Mouse (Mus musculus) gastrocnemius, adult 2 months (tissue): ENCODE measurements around the gene Rbbp4. TPM values are rescaled to one million over a fixed set of nuclear protein-coding genes. Genes with fewer than 3 reads are reported as not detected.

Source experiments
- DNase-seq: peaks from one replicate; pipeline ENCODE4 v3.0.0; 2022
- H3K27ac ChIP-seq: fragments of 200-600 bp; 2 replicates; pipeline ENCODE4 v1.8.1; 2022; ENCODE audit warnings: mild to moderate bottlenecking
- H3K4me3 ChIP-seq: fragments of 200-600 bp; 2 replicates; pipeline ENCODE4 v1.8.1; 2022; ENCODE audit warnings: mild to moderate bottlenecking, moderate library complexity
- CTCF ChIP-seq: fragments of 200-600 bp; IDR thresholded peaks from 2 replicates; pipeline ENCODE4 v1.8.1; 2022; ENCODE audit warnings: antibody characterized with exemption, mild to moderate bottlenecking, moderate library complexity
- intact Hi-C: fragments of 180-260 bp; cut with DNase I; formaldehyde crosslinking; loops from one replicate; pipeline ENCODE4 v1.15.1; 2025
- total RNA-seq, 2 experiments: library from RNA; stranded (reverse); gene quantifications; 2 replicates each; pipeline ENCODE4 v1.2.3; 2021

The Rbbp4 gene
- total RNA-seq, 2 experiments from 2014 or later: 38.5 to 46.9 TPM

DNA sequence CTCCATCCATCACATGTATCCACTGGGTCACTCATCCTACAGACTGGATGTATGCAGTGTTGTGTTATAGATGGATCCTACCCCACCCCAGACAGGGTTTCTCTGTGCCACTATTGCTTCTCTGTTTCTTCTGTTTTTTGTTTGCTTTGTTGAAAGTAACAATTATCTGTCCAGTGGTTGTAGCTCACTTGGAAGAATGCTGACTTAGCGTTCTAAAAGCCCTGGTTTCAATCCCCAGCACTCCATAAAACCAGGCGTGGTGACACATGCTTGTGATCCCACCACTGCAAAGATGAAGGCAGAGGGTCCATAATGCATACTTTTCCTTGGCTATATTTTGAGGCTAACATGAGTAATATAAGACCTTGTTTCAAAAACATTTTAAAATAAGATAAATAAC, 7.5 kb upstream of the Rbbp4 start:
- Histone ChIP-seq H3K4me3 (no peak overlapping the region), H3K27ac (no peak overlapping the region)
- TF ChIP-seq CTCF: no peak
- intact Hi-C loops: no loop called here
- DNase-seq: no peak

DNA sequence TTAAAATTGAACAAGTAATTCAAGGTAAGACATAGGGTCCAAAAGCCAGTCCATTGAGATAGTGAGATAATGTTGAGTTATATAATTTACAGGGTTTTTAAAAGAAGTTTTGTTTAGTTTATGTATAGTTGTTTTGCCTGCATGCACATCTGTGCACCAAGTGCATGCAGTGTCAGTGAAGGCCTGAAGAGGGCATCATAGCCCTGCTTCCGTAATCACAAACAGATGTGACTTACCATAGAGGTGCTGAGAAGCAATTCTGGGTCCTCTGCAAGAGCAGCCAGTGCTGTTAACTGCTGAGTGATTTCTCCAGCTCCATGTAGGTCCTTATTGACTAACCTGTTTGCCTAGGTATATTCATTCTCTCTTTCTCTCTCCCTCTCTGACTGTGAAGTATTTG, 6.7 kb upstream of the Rbbp4 start:
- Histone ChIP-seq H3K27ac (no peak overlapping the region), H3K4me3 (no peak overlapping the region)
- no peak for DNase-seq
- peak; percentile 38; the same call in 1 of the 2 replicates for TF ChIP-seq CTCF
- intact Hi-C loops: no loop called here

DNA sequence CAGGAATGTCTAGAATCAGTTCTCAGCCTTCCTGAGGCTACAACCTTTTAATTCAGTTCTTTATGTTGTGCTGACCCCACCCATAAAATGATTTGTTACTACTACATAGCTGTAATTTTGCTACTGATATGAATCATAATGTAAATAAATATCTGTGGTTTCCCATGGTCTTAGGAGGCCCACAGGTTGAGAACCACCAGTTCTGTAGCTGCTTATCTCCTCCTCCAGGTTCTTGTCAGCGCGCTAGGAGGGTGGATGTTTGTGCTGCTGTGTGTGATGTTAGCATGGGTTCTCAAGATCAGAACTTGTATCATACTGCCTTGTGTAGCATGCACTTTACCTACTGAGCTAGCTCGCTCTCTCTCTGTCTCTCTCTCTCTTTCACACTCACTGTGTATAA, 4.6 kb upstream of the Rbbp4 start:
- DNase-seq: no peak
- no peak for TF ChIP-seq CTCF
- no peak overlapping the region for H3K27ac ChIP-seq
- H3K4me3 ChIP-seq: no peak overlapping the region
- intact Hi-C loops: no loop called here

DNA sequence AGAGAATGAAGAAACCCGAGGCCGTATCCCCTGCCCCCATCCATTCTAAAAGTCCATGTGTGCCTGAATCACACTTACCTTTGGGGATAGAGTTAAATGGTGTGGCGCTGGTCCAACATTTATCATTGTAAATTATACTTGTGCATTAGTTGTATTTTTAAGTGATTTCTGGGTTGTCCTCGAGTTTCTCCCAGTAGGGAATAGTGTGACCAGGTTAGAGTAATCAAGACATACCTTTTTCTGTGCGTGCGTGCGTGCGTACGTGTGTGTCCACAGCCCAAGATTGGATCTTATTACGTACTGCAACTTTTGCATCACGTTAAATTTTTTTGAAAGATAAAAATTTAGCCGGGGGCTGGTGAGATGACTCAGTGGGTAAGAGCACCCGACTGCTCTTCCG, 1.1 kb upstream of the Rbbp4 start:
- intact Hi-C loops: no loop called here
- peak overlapping the region; percentile 82 for H3K4me3 ChIP-seq
- no peak for TF ChIP-seq CTCF
- H3K27ac ChIP-seq: peak overlapping the region; percentile 98
- DNase-seq: no peak

DNA sequence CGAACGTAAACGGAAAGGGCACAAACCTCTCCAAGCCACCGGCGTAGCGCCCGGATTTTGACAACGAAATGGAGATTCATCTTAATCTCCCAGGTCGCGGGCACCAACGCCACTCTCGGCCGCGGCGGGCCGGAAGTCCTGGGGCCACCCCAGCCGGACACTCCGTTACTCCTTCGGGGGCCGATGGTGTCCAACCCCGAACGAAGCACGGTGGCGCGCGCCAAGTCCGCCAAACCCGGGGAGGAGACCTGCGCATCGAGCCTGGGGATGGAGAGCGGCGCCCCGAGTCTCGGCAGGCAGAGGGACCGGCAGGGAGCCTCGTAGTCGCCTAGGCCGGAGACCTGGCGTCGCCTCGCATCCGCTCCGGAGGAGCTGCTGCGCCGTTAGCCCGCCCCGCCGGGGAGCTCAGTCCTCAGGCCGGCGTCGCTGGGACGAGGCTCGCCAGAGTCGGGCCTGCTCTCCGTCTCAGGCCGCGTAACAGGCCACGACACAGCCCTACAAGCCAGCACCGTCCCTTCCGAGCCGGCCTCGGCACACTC, 424 bp downstream of the Rbbp4 start:
- no peak for DNase-seq
- TF ChIP-seq CTCF: no peak
- Histone ChIP-seq H3K4me3 (peak overlapping the region; percentile 82), H3K27ac (peak overlapping the region; percentile 98)
- intact Hi-C loops: loop anchor here (5.0 kb wide), 1 partner anchor 142 kb away; no protein-coding TSS in a partner anchor

DNA sequence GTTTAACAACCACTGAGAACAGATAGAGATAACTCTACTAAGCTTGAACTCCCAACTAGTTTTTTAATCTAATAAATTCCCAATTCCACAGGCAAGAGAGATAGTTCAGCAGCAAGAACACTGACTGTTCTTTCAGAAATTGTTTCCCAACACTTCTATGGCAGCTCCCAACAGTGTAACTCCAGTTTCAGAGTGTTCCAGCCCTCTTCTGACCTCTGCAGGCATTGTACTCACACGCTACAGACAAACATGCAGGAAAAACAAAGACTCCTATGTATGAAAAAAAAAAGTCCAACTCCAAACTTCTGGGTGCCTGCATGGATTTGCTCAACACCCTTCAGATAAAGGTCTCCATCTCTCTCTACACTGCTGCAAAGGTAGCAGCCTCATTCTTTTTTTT, 2.3 kb downstream of the Rbbp4 start:
- intact Hi-C loops: loop anchor here (5.0 kb wide), 1 partner anchor 141 kb away; no protein-coding TSS in a partner anchor
- peak overlapping the region; percentile 82; the same call in 1 of the 2 replicates for H3K4me3 ChIP-seq
- no peak overlapping the region for H3K27ac ChIP-seq
- no peak for DNase-seq
- no peak for TF ChIP-seq CTCF

DNA sequence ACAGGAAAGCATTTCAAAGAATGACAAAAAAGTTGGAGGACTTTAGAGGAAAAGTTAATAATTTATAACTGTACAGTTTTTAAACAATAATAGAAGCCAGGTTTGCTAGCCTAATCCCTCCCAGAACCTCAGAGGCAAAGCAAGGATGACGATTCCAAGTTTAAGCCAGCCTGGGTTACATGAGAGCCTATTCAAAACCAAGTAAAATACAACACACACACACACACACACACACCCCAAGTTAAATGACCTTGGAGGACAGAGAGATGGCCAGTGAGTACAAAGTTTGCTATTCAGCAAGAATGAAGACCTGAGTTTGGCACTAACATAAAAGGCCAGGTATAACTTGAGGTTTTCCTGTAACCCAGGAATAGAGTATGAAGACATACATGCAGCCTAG, 9.0 kb downstream of the Rbbp4 start:
- no peak for DNase-seq
- TF ChIP-seq CTCF: no peak
- Histone ChIP-seq H3K27ac (peak overlapping the region; percentile 2; the same call in 1 of the 2 replicates), H3K4me3 (no peak overlapping the region)
- intact Hi-C loops: no loop called here

DNA sequence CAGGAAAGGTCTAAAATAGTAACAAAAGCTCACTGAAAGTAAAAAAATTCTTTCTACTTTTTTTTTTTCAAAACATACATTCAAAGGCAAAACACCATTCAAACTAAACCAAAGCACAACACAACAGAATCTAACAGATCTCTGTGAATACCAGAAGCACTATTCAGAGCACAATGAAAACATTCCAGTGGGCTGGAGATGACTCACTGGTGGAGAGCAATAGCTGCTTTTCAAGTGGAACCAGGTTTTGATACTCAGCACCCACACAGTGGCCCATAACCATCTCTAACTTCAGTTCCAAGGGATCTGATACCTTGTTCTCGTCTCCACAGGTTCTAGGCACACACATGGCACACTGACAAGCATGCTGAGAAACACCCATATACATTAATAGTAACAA, 10.4 kb downstream of the Rbbp4 start:
- TF ChIP-seq CTCF: no peak
- Histone ChIP-seq H3K27ac (no peak overlapping the region), H3K4me3 (no peak overlapping the region)
- DNase-seq: no peak
- intact Hi-C loops: no loop called here

DNA sequence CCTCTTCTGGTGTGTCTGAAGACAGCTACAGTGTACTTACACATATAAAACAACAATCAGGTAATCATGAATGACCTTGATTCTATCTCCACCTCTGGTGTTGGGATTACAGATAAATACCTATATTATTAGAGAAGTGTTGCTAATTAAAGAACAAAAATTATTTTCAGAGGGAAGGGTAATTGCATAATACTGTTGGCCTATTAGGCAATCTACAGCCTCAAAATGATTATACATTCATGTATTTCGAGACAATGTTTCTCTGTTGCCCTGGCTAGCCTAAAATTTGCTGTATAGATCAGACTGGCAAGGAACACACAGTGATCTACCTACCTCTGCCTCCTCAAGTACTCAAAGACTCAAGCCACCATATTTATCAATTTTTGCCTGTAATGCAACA, 11.7 kb downstream of the Rbbp4 start:
- no peak for DNase-seq
- no peak overlapping the region for H3K4me3 ChIP-seq
- no peak overlapping the region for H3K27ac ChIP-seq
- TF ChIP-seq CTCF: no peak
- intact Hi-C loops: no loop called here

DNA sequence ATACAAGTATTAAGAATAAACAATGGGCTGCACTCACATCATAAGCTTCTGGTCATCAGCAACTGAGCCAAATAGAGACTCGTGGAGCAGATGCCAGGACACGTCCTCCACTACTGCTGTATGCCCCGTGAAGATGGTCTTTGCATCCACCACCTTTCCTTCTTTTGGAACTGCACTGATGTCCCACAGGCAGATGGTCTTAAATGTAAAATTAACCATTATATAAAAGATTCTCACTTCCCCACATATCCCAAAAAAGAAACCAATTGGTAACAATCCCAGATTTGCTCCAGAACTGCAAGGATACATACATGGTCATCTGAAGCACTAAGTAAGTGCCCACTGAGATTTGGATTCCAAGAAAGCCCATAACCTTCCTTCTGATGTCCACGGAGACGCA, 13.1 kb downstream of the Rbbp4 start:
- no peak for DNase-seq
- Histone ChIP-seq H3K27ac (no peak overlapping the region), H3K4me3 (no peak overlapping the region)
- intact Hi-C loops: no loop called here
- TF ChIP-seq CTCF: no peak

DNA sequence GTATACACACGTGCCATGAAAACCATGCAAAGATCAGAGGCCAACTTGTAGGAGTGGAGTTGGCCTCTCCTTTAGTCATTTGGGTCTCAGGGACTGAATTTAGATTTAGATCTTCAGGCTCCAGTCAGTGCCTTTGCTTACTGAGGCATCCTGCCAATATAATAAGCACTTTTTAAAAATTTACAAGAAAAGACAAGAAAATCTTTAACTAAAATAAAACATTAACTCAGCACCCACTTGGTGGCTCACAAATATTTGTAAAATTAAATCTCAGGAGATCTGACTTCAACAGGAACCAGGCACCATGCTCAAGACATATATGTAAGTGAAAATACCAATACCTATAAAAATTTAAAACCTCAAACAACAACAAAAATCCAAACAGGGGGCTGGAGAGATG, 14.3 kb downstream of the Rbbp4 start:
- no peak overlapping the region for H3K4me3 ChIP-seq
- no peak overlapping the region for H3K27ac ChIP-seq
- DNase-seq: no peak
- intact Hi-C loops: no loop called here
- no peak for TF ChIP-seq CTCF

DNA sequence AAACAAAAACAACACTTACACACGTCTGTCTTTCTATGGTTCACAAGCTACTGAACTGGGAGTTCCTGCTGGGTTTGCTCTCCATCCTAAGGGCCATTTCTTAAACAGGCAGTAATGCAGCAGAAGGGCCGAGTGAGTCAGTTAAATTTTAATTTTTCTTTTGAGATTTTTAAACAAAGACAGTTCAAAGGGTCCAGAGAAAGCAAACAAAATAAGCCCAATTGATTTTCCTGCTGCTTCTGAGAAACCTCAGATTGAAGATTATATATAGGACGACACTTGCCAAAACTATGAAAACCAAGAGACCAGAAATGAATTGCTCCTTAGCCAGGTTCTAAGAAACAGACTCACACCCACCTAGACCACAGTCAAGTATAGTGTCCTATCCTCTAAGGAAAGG, 21.3 kb downstream of the Rbbp4 start:
- Histone ChIP-seq H3K27ac (no peak overlapping the region), H3K4me3 (no peak overlapping the region)
- intact Hi-C loops: no loop called here
- no peak for TF ChIP-seq CTCF
- DNase-seq: no peak

DNA sequence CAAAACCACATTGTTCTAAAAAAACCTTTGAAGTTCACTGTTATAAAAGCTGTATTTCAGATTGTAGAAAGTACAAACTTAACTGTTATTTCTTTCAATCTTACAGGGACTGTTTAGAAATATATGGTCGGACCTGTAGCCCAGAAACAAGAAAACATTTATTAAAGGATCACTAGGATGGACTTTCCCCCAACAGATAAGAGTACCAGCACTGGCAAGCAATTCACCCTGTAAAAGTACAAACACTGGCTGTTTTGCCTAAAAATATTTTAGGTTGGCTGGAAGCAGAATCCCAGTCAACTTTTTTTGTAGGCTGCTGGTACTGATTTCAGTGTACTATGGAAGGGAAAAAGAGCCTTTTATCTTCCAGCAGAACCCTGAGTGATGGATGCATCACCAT, 27.2 kb downstream of the Rbbp4 start:
- no peak overlapping the region for H3K27ac ChIP-seq
- intact Hi-C loops: no loop called here
- DNase-seq: no peak
- H3K4me3 ChIP-seq: no peak overlapping the region
- no peak for TF ChIP-seq CTCF

DNA sequence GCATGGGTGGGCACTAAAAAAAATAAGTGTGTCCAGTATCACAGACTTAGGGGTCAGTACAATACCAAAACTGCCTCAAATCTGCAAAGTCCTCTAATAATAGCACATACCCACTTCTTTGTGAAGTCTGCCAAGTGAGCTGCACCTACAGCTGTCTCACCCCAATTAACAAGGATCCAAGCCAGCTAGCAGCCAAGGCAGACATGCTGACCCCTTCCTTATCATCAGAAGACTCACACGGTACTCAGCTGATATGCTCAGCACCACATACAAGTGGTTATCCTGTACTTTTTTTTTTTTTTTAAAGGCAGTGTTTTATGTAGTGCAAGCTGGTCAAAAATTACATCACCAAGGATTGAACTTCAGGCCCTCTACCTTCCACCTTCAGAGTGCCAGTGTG, 30.9 kb downstream of the Rbbp4 start:
- Histone ChIP-seq H3K27ac (peak overlapping the region; percentile 51), H3K4me3 (no peak overlapping the region)
- TF ChIP-seq CTCF: no peak
- intact Hi-C loops: no loop called here
- DNase-seq: no peak
